Mouse (Mus musculus): ENCODE measurements around the gene Filip1l. TPM values are rescaled to one million over a fixed set of nuclear protein-coding genes. Genes with fewer than 3 reads are reported as not detected.

Filip1l gene
- polyA plus RNA-seq, 1 experiment from 2014 or later, result 38.2 TPM

DNA sequence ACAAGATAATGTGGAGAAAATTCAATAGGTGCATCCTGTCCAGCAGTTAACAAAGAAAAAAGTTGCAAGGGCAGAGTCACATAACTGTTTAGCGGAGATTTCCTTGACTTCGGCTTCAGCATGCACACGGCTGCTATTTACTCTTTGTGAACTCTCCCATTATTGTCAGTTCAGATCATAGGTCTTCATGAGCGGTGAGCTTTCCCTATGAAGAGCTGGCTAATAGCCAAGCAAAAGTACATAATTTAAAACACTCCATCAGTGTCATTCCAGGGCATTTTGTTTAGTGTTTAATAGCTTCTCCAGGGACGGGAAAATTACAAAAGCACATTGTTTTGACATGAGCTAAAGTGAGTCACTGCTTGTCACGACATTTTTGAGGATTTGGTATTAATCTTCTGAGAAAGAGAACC lies 179.2 kb downstream of the Filip1l start:
- Histone ChIP-seq H3K36me3 (ENCODE audit: control insufficient read depth, insufficient read depth, low read length) (no peaks in the 10 kb centered on the region), H3K9ac (ENCODE audit: low read length) (no peak overlapping the region), H3K27me3 (replicated peaks; ENCODE audit: control insufficient read depth, insufficient read depth, low read length) (no peaks in the 10 kb centered on the region), H3K4me2 (ENCODE audit: low read length) (no peak overlapping the region), H3K27ac (ENCODE audit: low read depth) (no peak overlapping the region), H3K9me3 (ENCODE audit: control insufficient read depth, low read length) (no peaks in the 10 kb centered on the region), H3K4me1 (replicated peaks; ENCODE audit: control insufficient read depth, insufficient read depth, low read length) (peaks cover 18% of the 10 kb centered on the region; the same call in 1 of the 2 replicates), H3K4me3 (ENCODE audit: low read depth, low read length) (no peak overlapping the region)
- ATAC-seq (replicated peaks; ENCODE audit: low FRiP score, low TSS enrichment, low read depth), result no peak
- DNase-seq (ENCODE audit: low spot score), result no peak
- 18% methylated on average over 6 of the region's 6 CpGs for WGBS

DNA sequence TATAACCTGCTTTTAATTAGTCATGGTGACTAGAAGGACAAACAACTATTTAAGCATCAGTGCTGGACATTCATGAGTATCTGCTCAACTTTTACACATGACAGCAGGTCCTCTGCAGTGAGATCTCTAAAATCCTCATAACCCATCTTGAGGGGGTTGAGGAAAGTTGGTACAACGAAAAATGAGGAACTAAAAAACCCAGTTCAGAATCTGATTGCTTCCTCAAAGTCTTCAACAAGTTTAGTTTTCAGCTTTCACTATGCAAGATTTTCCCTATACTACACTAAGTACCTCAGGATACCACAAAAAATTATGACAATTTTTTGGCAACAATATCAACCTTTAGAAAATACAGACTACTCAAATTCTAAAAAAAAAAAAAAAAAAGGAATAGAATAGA lies 181.5 kb downstream of the Filip1l start:
- no peaks in the 10 kb centered on the region for H3K9me3 ChIP-seq (ENCODE audit: control insufficient read depth, low read length)
- ATAC-seq (replicated peaks; ENCODE audit: low FRiP score, low TSS enrichment, low read depth) (no peak), DNase-seq (ENCODE audit: low spot score) (no peak)
- WGBS, result 90% methylated on average over 1 of the region's 1 CpGs
- H3K36me3 ChIP-seq (ENCODE audit: control insufficient read depth, insufficient read depth, low read length), result no peaks in the 10 kb centered on the region
- no peak overlapping the region for H3K4me3 ChIP-seq (ENCODE audit: low read depth, low read length)
- H3K9ac ChIP-seq (ENCODE audit: low read length), result no peak overlapping the region
- no peaks in the 10 kb centered on the region for H3K27me3 ChIP-seq (replicated peaks; ENCODE audit: control insufficient read depth, insufficient read depth, low read length)
- no peak overlapping the region for H3K27ac ChIP-seq (ENCODE audit: low read depth)
- no peak overlapping the region for H3K4me2 ChIP-seq (ENCODE audit: low read length)
- H3K4me1 ChIP-seq (replicated peaks; ENCODE audit: control insufficient read depth, insufficient read depth, low read length), result peaks cover 15% of the 10 kb centered on the region; the same call in 1 of the 2 replicates

DNA sequence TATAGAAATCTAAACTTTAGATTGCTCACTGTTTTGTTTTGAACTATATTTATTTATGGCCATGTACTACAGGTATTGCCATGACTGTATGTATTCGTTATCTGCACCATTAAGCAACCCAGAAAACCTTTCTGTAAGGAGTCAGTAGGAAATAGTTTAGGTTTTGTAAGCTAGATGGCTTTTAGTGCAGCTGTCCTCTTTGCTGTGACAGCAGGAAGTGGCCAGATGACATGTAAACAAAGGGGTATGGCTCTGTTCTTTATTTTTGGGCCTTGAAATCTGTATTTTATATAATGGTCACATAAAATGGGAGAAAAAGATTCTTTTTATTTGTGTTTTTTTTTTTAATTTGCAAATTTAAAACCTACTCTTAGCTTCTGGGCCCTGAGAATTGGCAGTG lies 181.9 kb downstream of the Filip1l start:
- no peak for ATAC-seq (replicated peaks; ENCODE audit: low FRiP score, low TSS enrichment, low read depth)

DNA sequence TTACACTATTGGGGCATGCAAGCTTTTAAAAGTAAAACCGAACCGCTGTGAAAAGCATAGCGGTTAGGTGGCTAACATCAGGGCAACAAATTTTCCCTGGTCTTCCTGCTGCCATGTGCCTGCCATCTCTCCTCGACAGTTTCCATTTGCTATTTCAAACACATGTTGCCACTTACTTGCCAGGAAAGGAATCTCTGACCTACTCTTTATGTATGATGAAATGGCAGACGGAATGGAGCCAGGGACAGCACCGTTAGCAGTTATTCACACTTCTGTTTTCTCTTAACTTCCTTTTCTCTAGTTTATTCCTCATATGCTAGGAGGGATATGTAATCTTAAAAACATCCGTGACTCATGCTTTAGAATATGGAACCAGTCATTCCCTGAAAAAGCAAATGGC lies 183.6 kb downstream of the Filip1l start:
- H3K4me1 ChIP-seq (replicated peaks; ENCODE audit: control insufficient read depth, insufficient read depth, low read length), result peaks cover 12% of the 10 kb centered on the region; the same call in 1 of the 2 replicates
- no peak for ATAC-seq (replicated peaks; ENCODE audit: low FRiP score, low TSS enrichment, low read depth)
- WGBS, result 75% methylated on average over 7 of the region's 7 CpGs
- no peaks in the 10 kb centered on the region for H3K9me3 ChIP-seq (ENCODE audit: control insufficient read depth, low read length)
- no peak overlapping the region for H3K4me2 ChIP-seq (ENCODE audit: low read length)
- no peaks in the 10 kb centered on the region for H3K36me3 ChIP-seq (ENCODE audit: control insufficient read depth, insufficient read depth, low read length)
- H3K27me3 ChIP-seq (replicated peaks; ENCODE audit: control insufficient read depth, insufficient read depth, low read length), result no peaks in the 10 kb centered on the region
- no peak overlapping the region for H3K9ac ChIP-seq (ENCODE audit: low read length)
- H3K27ac ChIP-seq (ENCODE audit: low read depth), result no peak overlapping the region
- DNase-seq (ENCODE audit: low spot score), result no peak
- no peak overlapping the region for H3K4me3 ChIP-seq (ENCODE audit: low read depth, low read length)

More for the DNA sequence above, 181.9 kb downstream of the Filip1l start:
- WGBS, result 57% methylated on average over 1 of the region's 1 CpGs
- no peak overlapping the region for H3K27ac ChIP-seq (ENCODE audit: low read depth)
- peaks cover 15% of the 10 kb centered on the region; the same call in 1 of the 2 replicates for H3K4me1 ChIP-seq (replicated peaks; ENCODE audit: control insufficient read depth, insufficient read depth, low read length)
- H3K4me3 ChIP-seq (ENCODE audit: low read depth, low read length), result no peak overlapping the region
- no peak overlapping the region for H3K4me2 ChIP-seq (ENCODE audit: low read length)
- no peaks in the 10 kb centered on the region for H3K27me3 ChIP-seq (replicated peaks; ENCODE audit: control insufficient read depth, insufficient read depth, low read length)
- no peaks in the 10 kb centered on the region for H3K9me3 ChIP-seq (ENCODE audit: control insufficient read depth, low read length)
- DNase-seq (ENCODE audit: low spot score), result no peak
- H3K36me3 ChIP-seq (ENCODE audit: control insufficient read depth, insufficient read depth, low read length), result no peaks in the 10 kb centered on the region
- no peak overlapping the region for H3K9ac ChIP-seq (ENCODE audit: low read length)

DNA sequence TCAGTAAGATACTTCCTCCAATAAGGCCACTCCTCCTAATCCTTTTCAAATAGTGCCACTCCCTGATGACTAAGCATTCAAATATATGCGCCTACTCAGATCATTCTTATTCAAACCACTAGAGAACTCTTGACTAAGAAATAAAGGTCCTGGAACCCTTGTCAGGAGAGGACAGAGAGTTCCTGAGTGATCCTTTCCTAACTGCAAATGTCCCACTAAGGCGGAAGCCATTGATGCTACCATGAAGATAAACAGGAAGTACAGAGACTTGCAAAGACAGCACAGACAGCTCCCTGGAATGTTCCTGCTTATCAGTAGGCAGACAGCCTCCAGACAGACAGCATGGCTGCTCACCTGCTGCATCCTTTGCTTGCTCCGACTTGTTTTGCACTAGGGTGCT lies 190.3 kb downstream of the Filip1l start:
- H3K27me3 ChIP-seq (replicated peaks; ENCODE audit: control insufficient read depth, insufficient read depth, low read length), result no peaks in the 10 kb centered on the region
- no peaks in the 10 kb centered on the region for H3K36me3 ChIP-seq (ENCODE audit: control insufficient read depth, insufficient read depth, low read length)
- H3K9ac ChIP-seq (ENCODE audit: low read length), result no peak overlapping the region
- H3K4me2 ChIP-seq (ENCODE audit: low read length), result no peak overlapping the region
- ATAC-seq (replicated peaks; ENCODE audit: low FRiP score, low TSS enrichment, low read depth), result no peak
- no peak overlapping the region for H3K27ac ChIP-seq (ENCODE audit: low read depth)
- no peak overlapping the region for H3K4me3 ChIP-seq (ENCODE audit: low read depth, low read length)
- 87% methylated on average over 3 of the region's 3 CpGs for WGBS
- H3K4me1 ChIP-seq (replicated peaks; ENCODE audit: control insufficient read depth, insufficient read depth, low read length), result no peaks in the 10 kb centered on the region
- no peak for DNase-seq (ENCODE audit: low spot score)
- no peaks in the 10 kb centered on the region for H3K9me3 ChIP-seq (ENCODE audit: control insufficient read depth, low read length)

DNA sequence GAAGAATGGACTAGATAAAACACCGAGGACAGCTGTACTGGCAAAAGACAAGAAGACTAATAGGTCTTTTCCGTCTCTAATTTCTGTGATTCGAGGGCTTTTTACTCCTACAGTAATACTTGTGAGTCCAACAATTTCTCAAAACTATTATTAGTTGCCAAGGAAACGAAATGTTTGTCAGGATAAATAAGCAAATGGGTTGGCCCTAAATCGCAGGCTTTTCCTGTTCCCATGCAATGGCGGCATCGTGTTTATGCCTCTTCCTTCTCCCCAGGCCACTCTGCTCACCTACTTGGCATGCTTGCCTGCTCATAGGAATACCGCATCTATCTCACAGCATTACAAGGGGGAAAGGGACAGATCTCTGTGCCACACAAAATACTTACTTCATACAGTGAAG lies 191.5 kb downstream of the Filip1l start:
- H3K9me3 ChIP-seq (ENCODE audit: control insufficient read depth, low read length), result no peaks in the 10 kb centered on the region
- DNase-seq (ENCODE audit: low spot score) (no peak), ATAC-seq (replicated peaks; ENCODE audit: low FRiP score, low TSS enrichment, low read depth) (no peak)
- 51% methylated on average over 8 of the region's 8 CpGs for WGBS
- no peak overlapping the region for H3K4me3 ChIP-seq (ENCODE audit: low read depth, low read length)
- H3K27me3 ChIP-seq (replicated peaks; ENCODE audit: control insufficient read depth, insufficient read depth, low read length), result no peaks in the 10 kb centered on the region
- H3K4me2 ChIP-seq (ENCODE audit: low read length), result no peak overlapping the region
- H3K4me1 ChIP-seq (replicated peaks; ENCODE audit: control insufficient read depth, insufficient read depth, low read length), result no peaks in the 10 kb centered on the region
- H3K36me3 ChIP-seq (ENCODE audit: control insufficient read depth, insufficient read depth, low read length), result no peaks in the 10 kb centered on the region
- H3K27ac ChIP-seq (ENCODE audit: low read depth), result no peak overlapping the region
- H3K9ac ChIP-seq (ENCODE audit: low read length), result no peak overlapping the region

DNA sequence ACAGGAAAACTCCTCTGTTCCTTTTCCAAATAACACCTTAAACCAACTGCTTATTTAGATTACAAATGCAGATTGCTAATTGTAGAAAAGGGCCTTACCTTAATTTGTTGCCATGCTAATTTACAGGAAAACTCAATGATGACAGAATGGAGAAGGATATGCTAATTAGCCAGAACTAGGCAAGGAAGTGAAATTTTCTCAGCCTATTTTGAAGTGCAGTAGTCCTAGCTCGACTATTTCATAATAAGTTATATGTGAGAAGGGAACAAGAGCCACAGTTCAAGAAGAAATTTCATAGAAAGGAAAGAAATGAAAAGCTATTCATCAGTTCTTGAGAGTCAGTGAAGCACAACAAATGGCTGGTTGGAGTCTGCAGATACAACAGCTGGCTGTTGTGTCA lies 193.5 kb downstream of the Filip1l start:
- H3K27me3 ChIP-seq (replicated peaks; ENCODE audit: control insufficient read depth, insufficient read depth, low read length), result no peaks in the 10 kb centered on the region
- DNase-seq (ENCODE audit: low spot score) (no peak), ATAC-seq (replicated peaks; ENCODE audit: low FRiP score, low TSS enrichment, low read depth) (no peak)
- H3K36me3 ChIP-seq (ENCODE audit: control insufficient read depth, insufficient read depth, low read length), result no peaks in the 10 kb centered on the region
- H3K4me1 ChIP-seq (replicated peaks; ENCODE audit: control insufficient read depth, insufficient read depth, low read length), result 0 out of 2 replicates have a peak, but pooled peaks cover under 1% of the 10 kb centered on the region
- no peak overlapping the region for H3K4me3 ChIP-seq (ENCODE audit: low read depth, low read length)
- no peak overlapping the region for H3K9ac ChIP-seq (ENCODE audit: low read length)
- no peak overlapping the region for H3K27ac ChIP-seq (ENCODE audit: low read depth)
- no peak overlapping the region for H3K4me2 ChIP-seq (ENCODE audit: low read length)
- no peaks in the 10 kb centered on the region for H3K9me3 ChIP-seq (ENCODE audit: control insufficient read depth, low read length)
- WGBS, result 74% methylated on average over 1 of the region's 1 CpGs

DNA sequence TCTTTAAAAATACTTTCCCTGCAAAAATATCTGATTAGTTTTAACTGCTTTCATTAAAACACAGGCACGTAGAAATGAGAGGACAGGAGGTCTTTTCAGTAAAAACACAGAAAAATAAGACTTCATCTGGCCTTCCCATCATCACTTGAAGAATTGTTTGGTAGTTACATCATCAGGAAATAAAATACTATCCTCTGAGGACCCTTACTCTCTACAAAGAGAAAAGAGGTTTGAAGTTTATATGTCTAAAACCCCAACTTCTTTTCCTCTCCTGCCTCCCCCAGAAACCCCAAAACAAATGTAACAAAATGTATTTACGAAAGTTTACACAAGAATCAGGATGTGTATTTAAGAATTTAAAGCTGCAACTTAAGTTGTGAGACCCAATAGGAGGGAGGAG lies 195.7 kb downstream of the Filip1l start:
- H3K4me1 ChIP-seq (replicated peaks; ENCODE audit: control insufficient read depth, insufficient read depth, low read length), result peaks cover 15% of the 10 kb centered on the region
- H3K27me3 ChIP-seq (replicated peaks; ENCODE audit: control insufficient read depth, insufficient read depth, low read length), result no peaks in the 10 kb centered on the region
- peaks cover 12% of the 10 kb centered on the region; the same call in 1 of the 2 replicates for H3K36me3 ChIP-seq (ENCODE audit: control insufficient read depth, insufficient read depth, low read length)
- H3K9me3 ChIP-seq (ENCODE audit: control insufficient read depth, low read length), result no peaks in the 10 kb centered on the region
- peak overlapping the region; percentile 93 for H3K9ac ChIP-seq (ENCODE audit: low read length)
- peak overlapping the region; percentile 92 for H3K4me2 ChIP-seq (ENCODE audit: low read length)
- 37% methylated on average over 2 of the region's 2 CpGs for WGBS
- ATAC-seq (replicated peaks; ENCODE audit: low FRiP score, low TSS enrichment, low read depth), result 0 out of 2 replicates have a peak, but pooled peaks have one; percentile 10
- H3K27ac ChIP-seq (ENCODE audit: low read depth), result peak overlapping the region; percentile 93; the same call in 1 of the 2 replicates
- no peak for DNase-seq (ENCODE audit: low spot score)
- peak overlapping the region; percentile 76 for H3K4me3 ChIP-seq (ENCODE audit: low read depth, low read length)
